Mouse (Mus musculus): ENCODE results near the gene F13a1.

GRCm38 (mm10) chr13:37010771-37011170, 39.3 kb downstream of the F13a1 start:
- TF ChIP-seq CTCF (IDR thresholded peaks at IDR 0.05; ENCODE audit: low read depth, low read length) (no peak), GATA1 (IDR thresholded peaks at IDR 0.05; ENCODE audit: borderline replicate concordance, low read length) (no peak), TAL1 (conservative IDR thresholded peaks at IDR 0.05; ENCODE audit: low read depth, low read length) (no peak)
